Mouse (Mus musculus) kidney, adult 10 weeks (tissue): ENCODE data around the gene Dus4l. TPM values are rescaled to one million over a fixed set of nuclear protein-coding genes. Genes with fewer than 3 reads are reported as not detected.

Experiments
- polyA plus RNA-seq: library from polyadenylated mRNA; stranded (reverse); fragments of 350-450 nt; fragmentation: Illumina TruSeq; extraction: RNeasy Lipid Tissue Mini Kit (QIAGEN cat#74804); gene quantifications from one replicate; pipeline ENCODE4 v1.2.3, GENCODE M21; 2014; ENCODE audit warnings: low read depth, low replicate concordance

Dus4l gene
- polyA plus RNA-seq: 11.9 TPM

GRCm38 (mm10) chr12:31654197-31654964, at the start of gene Dus4l, which contains the start of gene Cog5:
Dus4l (minus strand) TSS chr12:31654826.
Cog5 (plus strand) TSS chr12:31654869.

GRCm38 (mm10) chr12:31634343-31635239, 20.0 kb downstream of the Dus4l start, which contains the start of gene Bcap29:
Bcap29 (minus strand) TSS chr12:31634658.

Other genes starting within 250 kb of the Dus4l start
- gene Cbll1, start 155.2 kb downstream of the Dus4l start, polyA plus RNA-seq: 19.8 TPM
- 59.4 TPM for gene Slc26a4, start 94.9 kb downstream of the Dus4l start, polyA plus RNA-seq
- 93.1 TPM for gene Bcap29, start 20.2 kb downstream of the Dus4l start, polyA plus RNA-seq
- 62.7 TPM for gene Cog5, start within 50 bp of the Dus4l start, polyA plus RNA-seq
- 0.40 TPM for gene Gpr22, start 59.1 kb upstream of the Dus4l start, polyA plus RNA-seq